Mouse (Mus musculus) testis, adult 2 months (tissue): Measurements from ENCODE around the gene Gm42421. TPM values are rescaled to one million over a fixed set of nuclear protein-coding genes. Genes with fewer than 3 reads are reported as not detected.

Experiments
- H3K27ac ChIP-seq: fragments of 200-500 bp; 2 replicates; pipeline ENCODE4 v1.5.1; 2012; ENCODE audit warnings: low read depth, low read length; ENCODE audit not compliant: control insufficient read depth, insufficient read depth
- H3K27me3 ChIP-seq: fragments of 200-500 bp; 2 replicates; pipeline ENCODE4 v1.6.1; 2012; ENCODE audit warnings: mild to moderate bottlenecking, low read length, moderate library complexity; ENCODE audit not compliant: control insufficient read depth, insufficient read depth
- H3K36me3 ChIP-seq: fragments of 200-500 bp; 2 replicates; pipeline ENCODE4 v1.6.1; 2012; ENCODE audit warnings: mild to moderate bottlenecking, low read length; ENCODE audit not compliant: control insufficient read depth, insufficient read depth
- H3K4me1 ChIP-seq: fragments of 200-500 bp; 2 replicates; pipeline ENCODE4 v1.6.1; 2012; ENCODE audit warnings: low read length; ENCODE audit not compliant: control insufficient read depth, insufficient read depth
- H3K4me3 ChIP-seq: fragments of 200-500 bp; 2 replicates; pipeline ENCODE4 v1.5.1; 2012; ENCODE audit warnings: low read depth, mild to moderate bottlenecking, low read length, moderate library complexity, mixed read lengths; ENCODE audit not compliant: control insufficient read depth
- CTCF ChIP-seq: fragments of 200-500 bp; IDR thresholded peaks from 2 replicates; pipeline ENCODE4 v1.5.1; 2012; ENCODE audit warnings: low read depth, mild to moderate bottlenecking, inconsistent platforms, low read length, moderate library complexity; ENCODE audit not compliant: control insufficient read depth, insufficient read depth, insufficient replicate concordance
- POLR2A ChIP-seq: fragments of 200-500 bp; IDR thresholded peaks from 2 replicates; pipeline ENCODE4 v1.6.1; 2012; ENCODE audit warnings: low read depth, mild to moderate bottlenecking, inconsistent platforms, low read length, moderate library complexity; ENCODE audit not compliant: control insufficient read depth
- polyA plus RNA-seq: library from polyadenylated mRNA; depleted of rRNA; stranded (reverse); fragments of >200 nt; gene quantifications from 2 replicates; pipeline ENCODE4 v1.2.3, GENCODE M21; 2012

Gm42421 gene
- polyA plus RNA-seq, 1 experiment, result 0.32 TPM

GRCm38 (mm10) chr5:143924781-143925452 lies 3.1 kb upstream of the Gm42421 start:
- TF ChIP-seq CTCF, result no peak
- no peak for TF ChIP-seq POLR2A
- Histone ChIP-seq H3K27me3 (no peaks in the 10 kb centered on the region), H3K4me3 (no peak overlapping the region), H3K27ac (no peak overlapping the region), H3K4me1 (no peaks in the 10 kb centered on the region), H3K36me3 (peaks cover 2% of the 10 kb centered on the region; the same call in 1 of the 2 replicates)

- Histone ChIP-seq H3K4me1 (0 out of 2 replicates have a peak, but pooled peaks cover 6% of the 10 kb centered on the region), H3K36me3 (peaks cover 2% of the 10 kb centered on the region; the same call in 1 of the 2 replicates), H3K27me3 (no peaks in the 10 kb centered on the region), H3K4me3 (no peak overlapping the region), H3K27ac (no peak overlapping the region)
- TF ChIP-seq POLR2A, result no peak
- no peak for TF ChIP-seq CTCF
These were observed 1.3 kb downstream of the Gm42421 start for GRCm38 (mm10) chr5:143929291-143929690.

- H3K36me3 ChIP-seq, result no peaks in the 10 kb centered on the region
- H3K4me1 ChIP-seq, result 0 out of 2 replicates have a peak, but pooled peaks cover 6% of the 10 kb centered on the region
- TF ChIP-seq POLR2A, result no peak
- TF ChIP-seq CTCF, result no peak
- H3K27me3 ChIP-seq, result no peaks in the 10 kb centered on the region
- H3K4me3 ChIP-seq, result no peak overlapping the region
- H3K27ac ChIP-seq, result no peak overlapping the region
These were observed 2.7 kb downstream of the Gm42421 start for GRCm38 (mm10) chr5:143930656-143931055.

- 0 out of 2 replicates have a peak, but pooled peaks cover 6% of the 10 kb centered on the region for H3K4me1 ChIP-seq
- TF ChIP-seq POLR2A (no peak), CTCF (no peak)
- H3K36me3 ChIP-seq, result no peaks in the 10 kb centered on the region
- no peak overlapping the region for H3K27ac ChIP-seq
- peak overlapping the region; percentile 84 for H3K4me3 ChIP-seq
- H3K27me3 ChIP-seq, result no peaks in the 10 kb centered on the region
These were observed 4.0 kb downstream of the Gm42421 start for GRCm38 (mm10) chr5:143931863-143932580.

- TF ChIP-seq CTCF, result no peak
- peak; percentile 66; the same call in 1 of the 2 replicates for TF ChIP-seq POLR2A
- Histone ChIP-seq H3K27me3 (no peaks in the 10 kb centered on the region), H3K4me1 (0 out of 2 replicates have a peak, but pooled peaks cover 6% of the 10 kb centered on the region), H3K27ac (no peak within 1 kb of the TSS), H3K4me3 (peak within 1 kb of the TSS; percentile 84), H3K36me3 (no peaks in the 10 kb centered on the region)
These were observed 4.9 kb downstream of the Gm42421 start, which contains the start of gene Rsph10b for GRCm38 (mm10) chr5:143932831-143933230. TSS of gene Rsph10b (plus strand) at chr5:143933035.

GRCm38 (mm10) chr5:143933414-143933813 lies 5.4 kb downstream of the Gm42421 start:
- no peak for TF ChIP-seq POLR2A
- TF ChIP-seq CTCF, result no peak
- Histone ChIP-seq H3K36me3 (no peaks in the 10 kb centered on the region), H3K27me3 (no peaks in the 10 kb centered on the region), H3K27ac (no peak overlapping the region), H3K4me3 (peak overlapping the region; percentile 84), H3K4me1 (0 out of 2 replicates have a peak, but pooled peaks cover 6% of the 10 kb centered on the region)

GRCm38 (mm10) chr5:143933875-143934274 lies 5.9 kb downstream of the Gm42421 start:
- TF ChIP-seq CTCF (no peak), POLR2A (no peak)
- H3K4me3 ChIP-seq, result peak overlapping the region; percentile 31; the same call in 1 of the 2 replicates
- H3K4me1 ChIP-seq, result 0 out of 2 replicates have a peak, but pooled peaks cover 6% of the 10 kb centered on the region
- H3K27me3 ChIP-seq, result no peaks in the 10 kb centered on the region
- no peak overlapping the region for H3K27ac ChIP-seq
- no peaks in the 10 kb centered on the region for H3K36me3 ChIP-seq
